Mouse (Mus musculus): ENCODE results near the gene Igf2bp2. TPM values are rescaled to one million over a fixed set of nuclear protein-coding genes. Genes with fewer than 3 reads are reported as not detected.

The Igf2bp2 gene
- polyA plus RNA-seq, 1 experiment from 2014 or later, result 8.3 TPM

- peaks cover 5% of the 10 kb centered on the region; the same call in 1 of the 2 replicates for H3K4me1 ChIP-seq (ENCODE audit: control insufficient read depth, low read depth, low read length)
- no peaks in the 10 kb centered on the region for H3K9me3 ChIP-seq (replicated peaks; ENCODE audit: control insufficient read depth, low read length)
- no peaks in the 10 kb centered on the region for H3K27me3 ChIP-seq (ENCODE audit: control insufficient read depth, insufficient read depth, low read depth, low read length)
- H3K4me3 ChIP-seq (ENCODE audit: low read depth, low read length), result no peak overlapping the region
- no peak for ATAC-seq (ENCODE audit: low read depth)
- no peak overlapping the region for H3K9ac ChIP-seq (ENCODE audit: low read depth, low read length)
- WGBS (ENCODE audit: insufficient replicate concordance), result 58% methylated on average over 10 of the region's 11 CpGs
- H3K36me3 ChIP-seq (ENCODE audit: control insufficient read depth, insufficient read depth), result no peaks in the 10 kb centered on the region
- H3K27ac ChIP-seq (ENCODE audit: low read length), result no peak overlapping the region
- H3K4me2 ChIP-seq (ENCODE audit: low read depth, low read length), result no peak overlapping the region
Observed at GRCm38 (mm10) chr16:22151706-22152315, 11.3 kb downstream of the Igf2bp2 start.

DNA sequence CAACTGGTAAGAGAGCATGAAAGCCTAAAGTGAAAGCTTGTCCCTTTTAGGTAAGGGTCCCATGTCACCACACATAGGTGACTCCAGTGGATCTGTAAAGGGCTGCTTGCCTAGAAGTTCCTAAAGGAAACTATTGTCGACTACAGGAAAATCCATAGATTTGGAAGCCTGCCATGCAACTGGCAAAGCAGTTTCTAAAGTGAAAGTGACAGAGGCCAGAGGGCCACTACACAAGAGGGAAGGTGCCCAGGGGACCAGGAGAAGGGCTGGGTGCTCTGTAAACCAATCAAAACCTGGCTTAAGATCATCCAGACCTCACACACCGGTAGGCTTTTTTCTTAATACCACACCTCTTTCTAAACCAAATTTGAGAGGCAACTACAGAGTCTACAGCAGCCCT is 12.7 kb downstream of the Igf2bp2 start:
- 0 out of 2 replicates have a peak overlapping the region, but pooled peaks have one; percentile 17 for H3K4me2 ChIP-seq (ENCODE audit: low read depth, low read length)
- no peaks in the 10 kb centered on the region for H3K27me3 ChIP-seq (ENCODE audit: control insufficient read depth, insufficient read depth, low read depth, low read length)
- ATAC-seq (ENCODE audit: low read depth), result no peak

DNA sequence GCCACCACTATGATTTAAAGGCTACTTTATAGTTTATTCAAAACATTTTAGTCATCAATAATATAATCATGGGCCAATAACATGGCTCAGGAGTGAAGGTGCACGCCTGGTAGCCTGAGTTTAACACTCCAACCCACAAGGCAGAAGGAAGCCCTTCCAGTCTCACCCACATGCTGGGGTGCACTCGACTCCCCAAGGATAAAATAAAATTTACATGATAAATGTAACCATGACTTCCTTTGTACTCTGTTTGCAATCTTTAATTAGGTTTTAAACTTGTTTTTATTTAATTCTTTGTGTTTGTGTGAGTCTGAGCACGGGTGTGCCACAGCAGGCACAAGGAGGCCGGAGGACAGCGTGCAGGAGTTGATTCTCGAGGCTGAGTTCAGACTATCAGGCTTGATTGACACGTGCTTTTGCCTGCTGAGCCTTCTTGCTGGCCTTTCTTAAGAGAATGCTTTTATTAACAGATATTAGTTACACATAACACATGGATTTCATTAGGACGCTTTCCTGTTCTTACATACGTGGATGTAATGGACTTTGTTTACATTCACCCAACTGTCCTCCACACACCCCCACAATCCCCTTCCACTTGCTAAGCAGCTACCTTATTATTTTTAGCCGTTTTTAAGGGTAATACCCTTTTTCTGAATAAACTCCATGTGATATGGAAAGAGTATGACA is 13.3 kb downstream of the Igf2bp2 start:
- Histone ChIP-seq H3K4me2 (ENCODE audit: low read depth, low read length) (no peak overlapping the region), H3K27ac (ENCODE audit: low read length) (no peak overlapping the region), H3K4me1 (ENCODE audit: control insufficient read depth, low read depth, low read length) (peaks cover 5% of the 10 kb centered on the region; the same call in 1 of the 2 replicates), H3K9me3 (replicated peaks; ENCODE audit: control insufficient read depth, low read length) (no peaks in the 10 kb centered on the region), H3K36me3 (ENCODE audit: control insufficient read depth, insufficient read depth) (no peaks in the 10 kb centered on the region), H3K4me3 (ENCODE audit: low read depth, low read length) (no peak overlapping the region), H3K27me3 (ENCODE audit: control insufficient read depth, insufficient read depth, low read depth, low read length) (no peaks in the 10 kb centered on the region), H3K9ac (ENCODE audit: low read depth, low read length) (no peak overlapping the region)
- WGBS (ENCODE audit: insufficient replicate concordance), result 59% methylated on average over 10 of the region's 10 CpGs
- no peak for ATAC-seq (ENCODE audit: low read depth)

More for the DNA sequence above, 12.7 kb downstream of the Igf2bp2 start:
- Histone ChIP-seq H3K9me3 (replicated peaks; ENCODE audit: control insufficient read depth, low read length) (no peaks in the 10 kb centered on the region), H3K9ac (ENCODE audit: low read depth, low read length) (no peak overlapping the region), H3K4me3 (ENCODE audit: low read depth, low read length) (no peak overlapping the region), H3K36me3 (ENCODE audit: control insufficient read depth, insufficient read depth) (no peaks in the 10 kb centered on the region), H3K27ac (ENCODE audit: low read length) (no peak overlapping the region), H3K4me1 (ENCODE audit: control insufficient read depth, low read depth, low read length) (peaks cover 5% of the 10 kb centered on the region; the same call in 1 of the 2 replicates)
- 43% methylated on average over 2 of the region's 2 CpGs for WGBS (ENCODE audit: insufficient replicate concordance)

DNA sequence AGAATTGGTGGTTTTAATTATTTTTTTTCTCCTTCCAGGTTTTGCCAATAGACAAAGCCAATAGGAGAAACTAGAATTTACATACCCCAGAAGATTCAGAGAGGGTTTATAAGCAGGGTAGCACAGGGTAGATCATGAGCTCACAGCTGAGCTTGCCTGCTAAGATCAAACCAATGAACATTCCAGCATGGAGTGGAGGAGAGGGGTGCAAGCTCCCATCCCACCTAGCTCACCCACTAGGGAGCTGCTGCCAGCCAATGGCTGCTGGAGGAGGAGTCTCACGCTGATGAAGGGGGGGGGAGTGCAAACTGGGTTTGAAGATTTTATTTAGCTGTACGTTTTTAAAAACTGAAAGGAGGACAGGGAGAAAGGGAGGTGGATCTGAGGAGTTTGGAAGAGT is 14.0 kb downstream of the Igf2bp2 start:
- 53% methylated on average over 2 of the region's 2 CpGs for WGBS (ENCODE audit: insufficient replicate concordance)
- no peak overlapping the region for H3K9ac ChIP-seq (ENCODE audit: low read depth, low read length)
- no peak overlapping the region for H3K4me3 ChIP-seq (ENCODE audit: low read depth, low read length)
- H3K36me3 ChIP-seq (ENCODE audit: control insufficient read depth, insufficient read depth), result no peaks in the 10 kb centered on the region
- H3K4me1 ChIP-seq (ENCODE audit: control insufficient read depth, low read depth, low read length), result peaks cover 5% of the 10 kb centered on the region; the same call in 1 of the 2 replicates
- no peaks in the 10 kb centered on the region for H3K27me3 ChIP-seq (ENCODE audit: control insufficient read depth, insufficient read depth, low read depth, low read length)
- ATAC-seq (ENCODE audit: low read depth), result no peak
- no peak overlapping the region for H3K4me2 ChIP-seq (ENCODE audit: low read depth, low read length)
- no peaks in the 10 kb centered on the region for H3K9me3 ChIP-seq (replicated peaks; ENCODE audit: control insufficient read depth, low read length)
- no peak overlapping the region for H3K27ac ChIP-seq (ENCODE audit: low read length)

DNA sequence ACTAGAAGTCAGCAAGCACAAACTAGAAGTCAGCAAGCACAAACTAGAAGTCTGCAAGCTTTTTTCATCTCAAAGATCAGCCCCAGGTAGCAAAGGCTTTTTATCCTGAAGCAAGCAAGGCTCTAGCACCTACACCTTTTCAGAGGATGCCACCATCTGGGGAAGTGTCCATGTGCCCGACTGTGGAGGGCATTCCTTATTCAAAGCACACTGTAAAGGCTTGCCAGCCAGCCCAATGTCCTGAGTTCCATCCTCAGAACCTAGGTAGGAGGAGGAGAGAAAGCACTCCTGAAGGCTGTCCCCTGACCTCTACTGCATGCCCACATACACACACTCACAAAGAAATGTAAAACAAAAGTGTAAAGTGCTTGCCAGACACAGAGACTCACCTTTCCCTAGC is 16.0 kb downstream of the Igf2bp2 start:
- Histone ChIP-seq H3K4me3 (ENCODE audit: low read depth, low read length) (no peak overlapping the region), H3K36me3 (ENCODE audit: control insufficient read depth, insufficient read depth) (no peaks in the 10 kb centered on the region), H3K4me2 (ENCODE audit: low read depth, low read length) (no peak overlapping the region), H3K4me1 (ENCODE audit: control insufficient read depth, low read depth, low read length) (peaks cover 5% of the 10 kb centered on the region; the same call in 1 of the 2 replicates), H3K27me3 (ENCODE audit: control insufficient read depth, insufficient read depth, low read depth, low read length) (no peaks in the 10 kb centered on the region), H3K9ac (ENCODE audit: low read depth, low read length) (no peak overlapping the region), H3K27ac (ENCODE audit: low read length) (no peak overlapping the region), H3K9me3 (replicated peaks; ENCODE audit: control insufficient read depth, low read length) (no peaks in the 10 kb centered on the region)
- WGBS (ENCODE audit: insufficient replicate concordance), result 35% methylated on average over 1 of the region's 1 CpGs
- ATAC-seq (ENCODE audit: low read depth), result no peak

GRCm38 (mm10) chr16:22146071-22146470 is 17.0 kb downstream of the Igf2bp2 start:
- Histone ChIP-seq H3K4me2 (ENCODE audit: low read depth, low read length) (no peak overlapping the region), H3K36me3 (ENCODE audit: control insufficient read depth, insufficient read depth) (no peaks in the 10 kb centered on the region), H3K27ac (ENCODE audit: low read length) (no peak overlapping the region), H3K9ac (ENCODE audit: low read depth, low read length) (no peak overlapping the region), H3K4me3 (ENCODE audit: low read depth, low read length) (no peak overlapping the region), H3K9me3 (replicated peaks; ENCODE audit: control insufficient read depth, low read length) (no peaks in the 10 kb centered on the region), H3K27me3 (ENCODE audit: control insufficient read depth, insufficient read depth, low read depth, low read length) (no peaks in the 10 kb centered on the region), H3K4me1 (ENCODE audit: control insufficient read depth, low read depth, low read length) (peaks cover 5% of the 10 kb centered on the region; the same call in 1 of the 2 replicates)
- no peak for ATAC-seq (ENCODE audit: low read depth)
- WGBS (ENCODE audit: insufficient replicate concordance), result 60% methylated on average over 7 of the region's 7 CpGs

- ATAC-seq (ENCODE audit: low read depth), result no peak
- H3K27me3 ChIP-seq (ENCODE audit: control insufficient read depth, insufficient read depth, low read depth, low read length), result no peaks in the 10 kb centered on the region
- H3K9ac ChIP-seq (ENCODE audit: low read depth, low read length), result no peak overlapping the region
- H3K9me3 ChIP-seq (replicated peaks; ENCODE audit: control insufficient read depth, low read length), result no peaks in the 10 kb centered on the region
- H3K4me2 ChIP-seq (ENCODE audit: low read depth, low read length), result no peak overlapping the region
- H3K4me1 ChIP-seq (ENCODE audit: control insufficient read depth, low read depth, low read length), result no peaks in the 10 kb centered on the region
- no peak overlapping the region for H3K27ac ChIP-seq (ENCODE audit: low read length)
- H3K36me3 ChIP-seq (ENCODE audit: control insufficient read depth, insufficient read depth), result no peaks in the 10 kb centered on the region
- WGBS (ENCODE audit: insufficient replicate concordance), result 52% methylated on average over 6 of the region's 6 CpGs
- H3K4me3 ChIP-seq (ENCODE audit: low read depth, low read length), result no peak overlapping the region
Observed at GRCm38 (mm10) chr16:22144490-22144889, 18.6 kb downstream of the Igf2bp2 start.

DNA sequence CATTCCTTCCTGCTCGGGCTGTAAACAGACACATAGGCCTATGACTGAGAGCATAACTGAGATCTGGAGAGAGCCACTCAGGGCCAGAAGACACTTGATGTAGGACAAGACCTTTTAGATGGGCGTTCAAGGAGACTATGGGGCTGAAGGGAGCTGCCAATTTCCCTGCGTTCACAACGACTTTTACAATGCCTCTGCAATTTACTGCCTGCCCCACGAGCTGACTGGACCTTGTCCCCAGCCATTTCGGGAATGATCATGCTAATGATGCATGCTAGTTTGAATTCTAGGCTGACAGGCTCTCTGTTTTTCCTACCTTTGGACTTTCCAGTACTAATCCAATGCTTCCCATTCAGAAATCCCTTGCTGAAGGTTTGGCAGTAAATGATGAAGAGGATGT is 22.2 kb downstream of the Igf2bp2 start:
- H3K4me2 ChIP-seq (ENCODE audit: low read depth, low read length), result no peak overlapping the region
- no peaks in the 10 kb centered on the region for H3K9me3 ChIP-seq (replicated peaks; ENCODE audit: control insufficient read depth, low read length)
- H3K36me3 ChIP-seq (ENCODE audit: control insufficient read depth, insufficient read depth), result no peaks in the 10 kb centered on the region
- no peak overlapping the region for H3K27ac ChIP-seq (ENCODE audit: low read length)
- no peak overlapping the region for H3K9ac ChIP-seq (ENCODE audit: low read depth, low read length)
- H3K4me1 ChIP-seq (ENCODE audit: control insufficient read depth, low read depth, low read length), result no peaks in the 10 kb centered on the region; the same call in 1 of the 2 replicates
- H3K4me3 ChIP-seq (ENCODE audit: low read depth, low read length), result no peak overlapping the region
- ATAC-seq (ENCODE audit: low read depth), result no peak; the same call in 1 of the 2 replicates
- H3K27me3 ChIP-seq (ENCODE audit: control insufficient read depth, insufficient read depth, low read depth, low read length), result no peaks in the 10 kb centered on the region
- 39% methylated on average over 6 of the region's 6 CpGs for WGBS (ENCODE audit: insufficient replicate concordance)

- H3K27ac ChIP-seq (ENCODE audit: low read length), result no peak overlapping the region
- WGBS (ENCODE audit: insufficient replicate concordance), result 79% methylated on average over 5 of the region's 5 CpGs
- H3K4me1 ChIP-seq (ENCODE audit: control insufficient read depth, low read depth, low read length), result no peaks in the 10 kb centered on the region; the same call in 1 of the 2 replicates
- H3K9me3 ChIP-seq (replicated peaks; ENCODE audit: control insufficient read depth, low read length), result no peaks in the 10 kb centered on the region
- H3K27me3 ChIP-seq (ENCODE audit: control insufficient read depth, insufficient read depth, low read depth, low read length), result no peaks in the 10 kb centered on the region
- H3K36me3 ChIP-seq (ENCODE audit: control insufficient read depth, insufficient read depth), result no peaks in the 10 kb centered on the region
- H3K4me2 ChIP-seq (ENCODE audit: low read depth, low read length), result no peak overlapping the region
- no peak for ATAC-seq (ENCODE audit: low read depth)
- H3K4me3 ChIP-seq (ENCODE audit: low read depth, low read length), result no peak overlapping the region
- H3K9ac ChIP-seq (ENCODE audit: low read depth, low read length), result no peak overlapping the region
Observed at GRCm38 (mm10) chr16:22139821-22140220, 23.3 kb downstream of the Igf2bp2 start.

Data from liver, embryonic 16.5 days (tissue).